Mouse (Mus musculus): Measurements from ENCODE around the gene Dpp4.

The Dpp4 gene

GRCm38 (mm10) chr2:62412081-62412821, at the start of gene Dpp4:
TSS of gene Dpp4 (minus strand) at chr2:62412231.
- no peak for DNase-seq (ENCODE audit: low spot score)

DNA sequence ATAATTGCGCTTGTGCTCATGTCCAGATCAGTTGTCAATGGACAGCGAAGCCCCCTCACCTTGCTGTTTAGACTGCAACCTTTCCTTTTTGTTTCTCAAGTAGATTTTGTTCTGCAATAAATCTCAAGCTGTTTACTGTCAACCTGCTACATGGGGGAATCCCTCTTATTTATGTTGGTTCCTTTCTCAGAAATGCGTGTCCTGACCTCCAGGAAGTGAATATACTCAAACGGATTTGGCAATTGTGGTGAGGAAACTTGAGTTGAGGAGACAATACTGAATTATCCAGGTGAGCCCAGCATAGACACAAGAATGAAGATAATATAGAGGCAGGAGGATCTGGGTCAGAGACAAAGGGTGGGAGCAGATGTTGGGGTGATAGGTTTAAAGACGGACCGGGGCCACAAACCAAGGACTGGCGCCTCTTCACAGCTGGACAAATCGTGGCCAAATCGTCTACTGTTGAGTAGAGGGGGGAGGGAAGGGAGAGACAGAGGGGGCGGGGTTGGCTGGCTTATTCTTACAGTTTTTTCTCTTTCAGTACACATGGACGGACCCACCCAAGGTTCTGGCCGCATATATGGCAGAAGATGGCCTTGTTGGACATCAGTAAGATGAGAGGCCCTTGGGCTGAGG, 48.9 kb upstream of the Dpp4 start:
- DNase-seq (ENCODE audit: low spot score) = no peak

DNA sequence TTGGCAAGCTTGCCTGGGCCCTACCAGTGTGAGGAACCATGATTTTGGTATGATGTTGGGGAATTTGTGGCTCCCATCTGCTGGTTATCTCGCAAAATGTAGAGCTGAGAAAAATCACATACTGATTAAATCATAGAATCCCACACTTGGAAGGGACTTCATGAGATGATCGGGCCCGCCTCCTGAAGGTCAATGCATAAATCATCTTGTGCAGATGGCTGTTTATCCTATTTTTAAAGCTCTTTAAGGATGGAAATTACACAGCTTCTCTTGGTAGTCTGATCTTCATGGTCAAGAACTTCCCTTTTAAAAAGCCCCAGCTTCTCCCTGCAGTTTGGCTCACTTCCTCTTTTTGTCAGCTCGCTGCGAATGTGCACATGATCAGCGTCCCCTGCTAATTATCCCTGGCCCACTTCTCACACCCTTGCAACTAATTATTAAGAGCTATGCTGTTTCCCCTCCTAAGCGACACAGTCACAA, 48.2 kb upstream of the Dpp4 start:
- DNase-seq (ENCODE audit: low spot score) = no peak

- no peak for DNase-seq (ENCODE audit: low spot score)
Observed at GRCm38 (mm10) chr2:62459241-62460174, 47.5 kb upstream of the Dpp4 start.

GRCm38 (mm10) chr2:62458070-62458469, 46.0 kb upstream of the Dpp4 start:
- DNase-seq (ENCODE audit: low spot score) = no peak

- DNase-seq (ENCODE audit: low spot score) = no peak
Observed at GRCm38 (mm10) chr2:62454991-62455390, 43.0 kb upstream of the Dpp4 start.

DNA sequence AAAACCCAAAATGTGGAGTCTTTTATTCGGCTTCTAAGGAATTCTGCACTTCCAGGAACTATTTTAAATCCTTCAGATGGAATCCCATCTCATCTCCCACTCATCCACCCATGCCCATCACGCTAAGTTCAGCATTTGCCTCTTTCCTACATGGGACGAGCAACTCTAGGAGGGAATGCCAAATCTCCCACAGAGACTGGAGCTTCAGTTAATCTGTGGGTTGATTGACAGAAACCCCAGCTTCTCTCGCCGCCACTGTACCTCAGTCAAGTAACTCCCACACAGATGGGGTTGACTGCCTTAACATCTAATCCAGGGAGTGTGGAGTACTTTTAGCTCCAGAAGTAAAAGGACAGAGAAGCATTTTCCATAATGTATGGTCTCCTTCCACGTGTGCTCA, 42.0 kb upstream of the Dpp4 start:
- DNase-seq (ENCODE audit: low spot score) = no peak

DNA sequence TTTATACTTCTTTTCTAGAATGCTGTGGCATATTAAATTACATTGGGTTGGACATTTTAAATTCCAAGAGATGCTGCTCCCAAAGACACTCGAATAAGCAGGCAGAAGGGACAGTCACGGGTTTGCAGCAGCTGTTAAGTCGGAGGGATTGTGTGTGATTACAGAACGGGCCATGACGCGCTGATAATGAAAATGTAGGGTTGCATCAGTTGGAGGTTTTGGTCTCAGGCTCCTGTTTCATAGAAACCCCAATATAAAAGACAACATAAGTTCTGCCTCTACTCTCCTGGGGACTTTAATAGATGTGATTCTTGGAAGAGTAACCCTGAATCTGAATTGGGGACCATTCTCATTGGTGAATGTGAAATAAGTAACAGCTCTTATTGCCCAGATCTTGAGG, 38.3 kb upstream of the Dpp4 start:
- no peak for DNase-seq (ENCODE audit: low spot score)

DNA sequence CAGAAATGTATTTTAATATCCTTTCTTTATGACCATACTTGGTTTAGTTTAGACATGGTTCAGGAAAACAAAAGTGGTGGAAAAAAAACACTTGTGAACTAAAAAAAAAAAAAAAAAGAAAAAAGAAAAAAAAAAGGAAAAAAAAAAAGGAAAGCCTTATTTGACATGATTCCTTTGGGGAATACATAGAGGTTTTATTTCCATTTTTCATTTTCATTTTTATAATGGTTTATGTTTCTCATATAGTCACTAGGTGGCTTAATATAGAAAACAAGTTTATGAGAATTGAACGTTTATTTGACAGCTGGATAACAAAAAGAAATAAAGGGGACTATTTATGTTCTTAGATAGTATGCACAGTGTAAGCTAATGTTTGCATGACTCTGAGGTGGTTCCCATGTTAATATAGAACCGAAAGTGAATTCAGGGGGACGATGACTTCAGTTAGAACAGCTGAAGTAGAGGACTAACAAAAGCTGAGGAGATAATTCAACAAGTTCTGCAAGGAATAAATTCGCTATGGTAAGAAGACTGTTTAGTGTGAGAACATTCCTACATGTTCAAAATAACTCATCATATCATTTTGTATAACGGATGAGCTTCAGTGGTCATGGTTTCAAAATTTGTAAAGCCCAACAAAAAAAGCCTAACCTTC, 37.8 kb upstream of the Dpp4 start:
- DNase-seq (ENCODE audit: low spot score) = no peak

GRCm38 (mm10) chr2:62440802-62441544, 28.9 kb upstream of the Dpp4 start:
- DNase-seq (ENCODE audit: low spot score) = no peak

- no peak for DNase-seq (ENCODE audit: low spot score)
Observed at GRCm38 (mm10) chr2:62440083-62440482, 28.1 kb upstream of the Dpp4 start.

DNA sequence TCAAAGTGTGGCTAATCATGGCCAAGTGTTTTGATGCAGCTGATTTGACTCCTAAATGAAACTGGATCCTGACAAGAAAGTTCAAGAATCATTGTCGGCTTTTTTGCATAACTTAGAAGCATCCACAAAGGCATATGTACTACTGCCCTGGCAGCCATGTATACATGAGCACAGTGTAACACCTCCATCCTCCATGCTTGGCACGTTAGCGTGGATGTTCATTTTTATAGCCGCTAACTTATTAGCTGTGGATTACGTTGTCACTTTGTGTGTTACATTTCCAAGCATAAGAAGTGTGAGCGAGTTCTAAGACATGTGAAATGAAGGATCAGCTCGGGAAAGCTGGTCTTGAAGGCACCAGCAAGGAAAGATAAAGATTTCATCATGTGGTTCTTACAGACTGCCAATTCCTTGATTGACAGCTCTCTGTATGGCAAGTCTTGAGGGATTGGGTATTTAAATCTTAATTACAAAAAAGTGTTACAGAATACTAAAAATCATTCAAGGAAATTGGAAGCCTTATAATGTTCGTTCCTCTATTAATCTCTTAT, 19.3 kb upstream of the Dpp4 start:
- DNase-seq (ENCODE audit: low spot score) = no peak

- DNase-seq (ENCODE audit: low spot score) = no peak
Observed at GRCm38 (mm10) chr2:62425941-62426340, 13.9 kb upstream of the Dpp4 start.

- DNase-seq (ENCODE audit: low spot score) = no peak
Observed at GRCm38 (mm10) chr2:62423343-62423776, 11.3 kb upstream of the Dpp4 start.

GRCm38 (mm10) chr2:62422515-62423342, 10.7 kb upstream of the Dpp4 start:
- no peak for DNase-seq (ENCODE audit: low spot score)

- no peak for DNase-seq (ENCODE audit: low spot score)
Observed at GRCm38 (mm10) chr2:62421229-62421628, 9.2 kb upstream of the Dpp4 start.

DNA sequence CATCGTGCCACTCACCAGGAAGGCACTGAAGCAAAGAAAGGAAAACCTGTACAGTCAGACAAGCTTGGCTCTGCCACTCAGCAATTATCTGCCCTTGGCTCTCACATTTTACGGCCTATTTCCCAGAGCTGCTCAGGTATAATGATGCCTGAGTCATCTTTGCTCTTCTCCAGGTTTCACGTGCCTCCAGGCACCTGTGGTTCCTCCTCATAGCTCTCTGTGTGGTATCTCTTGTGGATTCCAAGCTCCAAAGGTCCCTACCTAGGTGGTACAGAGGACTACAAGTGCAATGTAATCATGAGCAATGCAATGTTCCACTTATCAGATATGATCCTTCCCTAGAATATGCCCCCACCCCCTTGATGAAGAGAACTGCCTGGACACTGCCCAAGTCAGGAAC, 8.0 kb upstream of the Dpp4 start:
- no peak for DNase-seq (ENCODE audit: low spot score)

DNA sequence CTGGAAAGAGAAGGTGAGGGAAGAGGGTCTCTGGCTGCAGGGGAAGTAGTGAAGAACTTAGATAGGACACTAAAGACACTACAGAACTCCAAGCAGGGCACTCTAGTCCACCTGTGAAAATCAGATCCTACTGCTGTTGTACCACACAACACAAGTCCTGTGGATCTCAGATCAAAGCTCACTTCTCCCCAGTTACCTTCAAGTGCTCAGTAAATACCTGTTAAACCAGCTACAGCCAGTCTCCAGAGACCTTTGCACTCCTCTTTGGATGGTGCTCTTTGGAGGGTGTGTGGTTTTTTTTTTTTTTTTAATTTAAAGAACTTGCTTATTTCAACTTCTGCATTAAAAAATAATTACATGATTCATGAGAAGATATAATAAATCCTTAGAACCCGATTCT, 5.2 kb upstream of the Dpp4 start:
- no peak for DNase-seq (ENCODE audit: low spot score)

DNA sequence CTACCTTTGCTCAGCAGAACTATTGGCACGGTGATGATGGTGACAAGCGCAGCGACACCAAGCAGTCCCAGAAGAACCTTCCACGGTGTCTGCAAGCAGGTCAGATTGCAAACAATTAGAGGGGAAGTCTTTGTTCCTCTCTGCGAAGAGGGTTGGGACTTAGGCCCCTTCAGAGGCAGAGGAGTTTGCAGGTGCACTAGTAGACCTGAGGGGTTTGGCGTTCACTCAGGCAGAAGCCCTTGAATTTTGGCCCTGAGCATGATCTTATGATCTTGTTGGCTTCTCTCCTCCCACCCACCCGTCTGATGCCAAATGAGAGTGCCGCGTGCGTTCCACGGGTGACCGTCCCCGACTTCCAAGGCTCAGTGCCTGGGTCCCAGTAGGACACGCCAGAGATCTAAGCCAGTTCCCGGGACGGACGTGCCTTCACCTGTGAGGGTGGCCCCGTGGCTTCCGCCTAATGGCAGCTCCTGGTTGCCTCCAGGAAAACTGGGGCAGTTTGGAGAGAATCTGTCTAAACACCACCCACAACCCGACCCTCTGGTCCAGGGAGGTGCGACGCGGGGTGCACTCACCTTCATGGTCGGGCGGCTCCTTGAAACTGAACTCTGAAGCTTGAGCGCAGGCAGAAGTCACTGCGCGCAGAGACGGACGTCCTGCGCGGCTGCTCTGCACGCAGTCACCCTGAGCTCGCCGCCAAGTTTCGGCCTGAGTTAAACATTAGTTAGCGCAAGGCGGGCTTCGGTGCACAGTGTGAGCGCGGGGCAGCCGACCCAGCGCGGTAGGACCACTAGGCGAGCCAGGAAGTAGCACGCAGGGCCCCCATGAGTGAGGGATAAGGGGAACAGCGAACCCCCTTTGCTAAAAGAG, 585 bp downstream of the Dpp4 start:
- peak; percentile 11 for DNase-seq (ENCODE audit: low spot score)
